Mouse (Mus musculus) frontal cortex, postnatal 25 days (tissue): ENCODE measurements around the gene Bcl2l2.
A peak's percentile ranks its signal among the peaks of the same experiment; 100 is the strongest.

Source experiments
- DNase-seq, 2 experiments: peaks; one replicate each; pipeline ENCODE4 v3.0.0; 2022; ENCODE audit warnings: low spot score in 2 of 2

The Bcl2l2 gene

DNA sequence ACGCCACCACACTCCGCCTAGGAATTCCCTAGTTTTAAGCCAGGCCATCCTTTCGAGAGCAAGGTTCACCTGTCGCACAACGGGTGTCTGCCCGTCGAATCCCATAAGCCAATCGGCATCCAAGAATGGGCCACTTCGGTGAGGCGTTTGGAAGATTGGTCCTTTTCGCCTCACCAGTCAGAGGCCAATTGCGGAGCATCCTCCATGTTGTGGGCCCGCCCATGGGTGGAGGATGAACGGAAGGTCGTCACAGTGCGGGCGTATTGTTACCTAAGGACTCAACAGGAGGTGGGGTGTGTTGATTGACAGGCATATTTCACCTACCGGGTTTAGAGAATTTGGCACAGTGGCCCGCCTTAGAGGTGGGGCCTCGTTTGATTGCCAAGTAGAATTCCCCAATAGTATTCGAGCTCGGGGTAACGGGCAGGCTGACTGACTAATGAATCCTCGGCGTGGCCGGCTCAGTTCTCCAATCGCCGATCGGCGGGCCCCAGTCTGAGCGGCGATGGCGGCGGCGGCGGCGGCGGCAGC lies 10.5 kb downstream of the Bcl2l2 start:
- DNase-seq, result peak; percentile 91 to 98

DNA sequence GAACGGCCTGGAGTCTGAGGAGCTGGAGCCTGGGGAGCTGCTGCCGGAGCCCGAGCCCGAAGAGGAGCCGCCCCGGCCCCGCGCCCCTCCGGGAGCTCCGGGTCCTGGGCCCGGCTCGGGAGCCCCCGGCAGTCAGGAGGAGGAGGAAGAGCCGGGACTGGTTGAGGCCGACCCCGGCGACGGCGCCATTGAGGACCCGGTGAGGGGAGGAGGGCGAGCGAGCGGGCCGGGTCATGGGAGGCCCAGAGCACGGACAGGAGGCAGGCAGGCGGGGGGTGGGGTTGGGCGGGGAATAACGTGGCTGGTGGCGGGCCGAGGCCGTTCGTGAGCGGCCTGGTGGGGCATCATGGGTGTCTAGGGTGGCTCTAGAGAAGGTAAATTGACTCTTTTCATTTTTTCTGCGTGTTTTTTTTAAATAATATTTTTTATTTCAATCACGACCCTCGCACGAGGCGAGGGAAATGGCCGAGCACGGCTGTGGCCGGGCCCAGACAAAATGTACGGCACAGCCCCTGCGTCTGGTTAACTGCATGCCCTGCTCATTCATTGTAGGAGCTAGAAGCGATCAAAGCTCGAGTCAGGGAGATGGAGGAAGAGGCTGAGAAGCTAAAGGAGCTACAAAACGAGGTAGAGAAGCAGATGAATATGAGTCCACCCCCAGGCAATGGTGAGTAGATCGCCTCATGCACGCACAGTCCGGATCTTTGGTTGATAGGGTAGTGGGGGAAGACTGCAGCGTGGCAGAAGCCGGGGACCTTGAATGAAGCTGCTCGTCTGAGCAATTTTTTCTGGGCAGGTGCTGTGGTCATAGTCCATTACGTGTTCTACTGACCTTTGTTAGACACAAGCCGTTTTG lies 11.3 kb downstream of the Bcl2l2 start:
- DNase-seq, result peak in 1 of 2 experiments; percentile 22

DNA sequence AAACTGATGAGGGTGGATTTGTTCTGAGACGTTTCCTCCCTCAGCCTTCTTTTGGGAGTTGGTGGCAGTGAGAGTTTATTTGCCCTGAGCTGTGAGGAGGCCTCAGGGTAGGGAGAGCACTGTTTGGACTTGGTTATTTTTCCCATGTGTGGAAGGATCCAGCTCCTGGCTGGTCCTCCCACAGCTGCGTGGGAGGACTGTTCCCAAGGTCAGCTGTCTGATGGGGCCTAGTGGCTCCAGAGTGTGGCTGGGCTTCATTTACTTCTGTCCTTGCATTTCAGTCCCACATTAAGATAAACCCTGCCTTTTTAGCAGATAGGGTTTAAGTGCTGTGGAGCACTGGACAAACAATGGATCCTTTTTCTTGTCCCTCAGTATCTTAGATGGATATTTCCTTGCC lies 14.3 kb downstream of the Bcl2l2 start:
- no peak for DNase-seq

DNA sequence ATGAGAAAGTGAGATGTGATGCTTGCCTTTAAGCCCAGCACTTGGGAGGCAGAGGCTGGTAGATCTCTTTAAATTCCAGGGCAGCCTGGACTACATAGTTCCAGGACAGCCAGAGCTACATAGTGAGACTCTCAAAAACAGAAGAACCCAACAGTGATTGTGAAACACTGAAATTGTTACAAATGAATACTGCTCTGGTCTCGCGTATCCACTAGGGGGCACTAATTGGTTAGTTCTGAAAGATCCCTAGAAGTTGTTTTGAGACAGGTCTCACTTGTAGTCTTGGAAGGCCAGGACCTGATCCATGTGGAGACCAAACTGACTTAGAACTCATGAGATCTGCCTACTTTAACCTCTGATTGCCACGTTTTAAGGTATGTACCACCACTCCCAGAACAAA lies 17.2 kb downstream of the Bcl2l2 start:
- peak; percentile 52 to 68 for DNase-seq

DNA sequence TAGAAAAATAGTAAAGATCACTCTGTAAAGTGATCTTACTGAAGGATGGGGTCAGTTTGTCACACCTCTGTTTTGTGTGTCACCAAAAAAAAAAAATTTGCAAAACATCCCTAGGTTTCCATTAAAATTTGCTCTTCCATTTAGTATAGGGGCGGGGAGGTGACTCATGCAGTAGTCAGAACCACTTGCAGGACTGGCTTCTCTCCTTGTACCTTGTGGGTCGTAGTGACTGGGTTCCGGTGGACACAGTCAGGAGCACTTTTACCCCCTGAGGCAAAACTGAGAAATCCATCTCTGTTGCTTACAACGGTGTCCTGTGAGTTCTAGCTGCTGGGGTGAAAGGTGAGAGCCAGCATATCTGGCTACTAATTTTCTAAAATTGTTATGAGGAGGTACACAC lies 20.5 kb downstream of the Bcl2l2 start:
- no peak for DNase-seq

DNA sequence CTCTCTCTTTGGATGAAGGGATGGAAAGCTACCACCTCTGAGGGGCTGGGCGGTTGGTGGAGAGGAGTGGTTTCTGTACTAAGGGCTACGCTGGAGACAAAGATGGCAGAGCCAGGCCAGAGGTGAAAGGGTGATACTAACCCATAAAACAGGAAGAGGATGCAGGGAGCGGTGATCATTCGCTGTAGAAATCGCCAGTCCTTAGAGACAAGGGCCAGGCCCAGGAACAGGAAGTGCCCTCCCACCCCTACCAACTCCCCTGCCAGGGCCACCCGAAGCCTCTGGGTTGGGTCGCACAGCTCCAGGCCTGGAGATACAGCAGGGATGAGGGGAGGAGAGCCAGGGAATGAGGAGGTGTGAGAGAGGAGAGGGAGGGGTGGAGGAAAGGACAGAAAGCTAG lies 25.5 kb downstream of the Bcl2l2 start:
- no peak for DNase-seq

DNA sequence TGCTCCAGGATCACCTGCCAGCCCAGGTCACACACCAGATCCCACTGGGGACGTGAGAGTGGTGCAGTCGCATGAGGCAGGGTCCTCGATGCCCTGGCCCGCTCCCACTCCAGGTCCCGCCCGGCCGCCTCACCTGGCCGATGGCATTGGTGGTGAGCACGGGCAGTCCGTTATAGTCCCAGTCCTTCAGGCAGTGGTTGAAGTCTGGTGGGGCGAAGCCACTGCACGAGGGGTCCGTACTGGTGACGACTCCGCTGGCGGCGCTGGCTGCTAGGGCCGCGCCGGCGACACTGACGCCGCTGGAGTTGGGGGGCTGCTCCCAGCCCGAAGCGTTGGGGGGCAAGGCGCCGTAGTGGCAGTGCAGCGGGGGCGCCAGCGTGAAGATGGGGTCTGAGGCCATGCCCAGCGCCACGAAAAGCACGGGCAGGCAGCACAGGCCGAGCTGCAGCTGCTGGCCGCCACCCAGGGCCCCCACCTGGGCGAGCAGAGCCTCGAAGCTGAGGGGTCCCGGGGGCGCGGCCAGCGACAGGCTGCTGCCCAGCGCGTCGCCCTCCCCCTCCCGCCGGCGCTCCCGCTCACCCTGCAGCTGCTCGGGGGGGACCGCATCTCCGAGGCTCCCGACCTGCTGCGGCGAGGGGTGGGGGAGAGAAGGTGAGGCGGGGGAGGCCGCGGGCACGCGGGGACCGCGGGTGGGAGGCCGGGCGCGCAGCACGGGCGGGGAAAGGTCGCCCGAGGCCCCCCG lies 29.1 kb downstream of the Bcl2l2 start:
- no peak for DNase-seq

DNA sequence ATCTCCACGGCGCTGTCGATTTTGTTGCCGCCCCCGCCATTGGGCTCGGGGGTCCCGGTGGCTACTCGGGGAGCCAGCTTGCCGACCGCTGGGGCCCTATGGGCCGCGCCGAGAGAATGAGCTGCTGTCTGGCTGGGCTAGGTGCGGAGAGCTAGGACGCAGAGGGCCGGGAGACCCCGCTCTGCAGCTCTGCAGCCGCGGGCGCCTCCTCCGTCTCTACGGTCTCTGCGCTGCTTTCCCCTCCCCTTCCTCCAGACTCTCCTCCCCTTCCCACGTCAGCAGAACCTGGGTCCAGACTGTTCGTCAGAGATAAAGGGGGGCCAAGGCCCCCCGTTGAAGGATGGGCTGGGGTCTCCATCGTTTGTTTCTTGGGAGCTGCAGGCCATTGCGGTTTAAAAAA lies 29.7 kb downstream of the Bcl2l2 start, which contains the start of gene Slc22a17:
Slc22a17 (minus strand) TSS at position 247 of the 400 bp plus-strand sequence.
- peak; percentile 65 to 72 for DNase-seq

DNA sequence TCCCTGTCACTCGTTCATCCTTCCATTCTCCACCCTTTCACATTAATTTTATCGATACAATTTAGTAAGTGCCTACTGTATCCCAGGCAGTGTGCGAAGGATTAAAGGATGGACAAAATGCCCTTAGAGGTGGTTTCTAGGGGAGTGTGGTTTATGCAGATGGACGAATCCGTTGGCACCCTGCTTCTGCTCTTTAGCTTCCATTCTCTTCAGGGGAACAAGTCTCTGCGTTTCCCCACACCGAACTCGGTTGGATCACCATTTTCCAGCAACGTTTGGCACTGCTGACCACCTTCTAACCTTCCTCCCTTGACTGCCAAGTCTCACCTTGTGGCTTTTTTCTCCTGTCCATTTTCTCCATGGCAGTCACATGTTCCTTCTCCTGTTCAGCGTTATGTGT lies 30.2 kb downstream of the Bcl2l2 start:
- DNase-seq, result no peak

DNA sequence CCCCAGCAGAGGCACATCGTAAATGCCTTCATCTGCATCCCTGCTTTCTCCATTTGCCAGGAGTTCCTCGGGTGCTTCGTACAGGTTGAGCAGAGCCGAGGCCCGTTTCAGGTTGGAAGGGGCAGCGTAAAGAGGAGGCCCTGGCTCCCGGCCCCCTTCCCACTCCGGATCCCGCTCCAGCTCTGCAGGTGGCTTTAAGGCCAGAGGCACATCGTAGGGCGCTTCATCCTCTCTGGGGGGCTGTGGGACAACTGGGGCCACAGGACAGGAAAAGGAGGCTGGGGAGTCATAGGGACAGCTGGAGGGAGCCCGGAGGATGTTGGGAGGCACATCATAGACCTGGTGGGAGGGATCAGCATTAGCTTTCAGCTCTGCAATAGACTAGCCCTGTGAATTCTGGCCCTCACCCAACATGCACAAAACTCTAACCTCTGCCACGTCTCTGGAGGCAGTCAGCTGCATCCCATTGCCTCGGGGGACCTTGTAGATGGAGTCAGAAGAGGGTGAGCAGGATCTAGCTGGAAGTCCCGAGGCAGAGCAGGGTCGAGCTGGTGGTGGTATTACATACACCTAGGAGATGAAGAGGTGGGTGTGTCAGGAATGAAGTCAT lies 37.0 kb downstream of the Bcl2l2 start:
- no peak for DNase-seq

DNA sequence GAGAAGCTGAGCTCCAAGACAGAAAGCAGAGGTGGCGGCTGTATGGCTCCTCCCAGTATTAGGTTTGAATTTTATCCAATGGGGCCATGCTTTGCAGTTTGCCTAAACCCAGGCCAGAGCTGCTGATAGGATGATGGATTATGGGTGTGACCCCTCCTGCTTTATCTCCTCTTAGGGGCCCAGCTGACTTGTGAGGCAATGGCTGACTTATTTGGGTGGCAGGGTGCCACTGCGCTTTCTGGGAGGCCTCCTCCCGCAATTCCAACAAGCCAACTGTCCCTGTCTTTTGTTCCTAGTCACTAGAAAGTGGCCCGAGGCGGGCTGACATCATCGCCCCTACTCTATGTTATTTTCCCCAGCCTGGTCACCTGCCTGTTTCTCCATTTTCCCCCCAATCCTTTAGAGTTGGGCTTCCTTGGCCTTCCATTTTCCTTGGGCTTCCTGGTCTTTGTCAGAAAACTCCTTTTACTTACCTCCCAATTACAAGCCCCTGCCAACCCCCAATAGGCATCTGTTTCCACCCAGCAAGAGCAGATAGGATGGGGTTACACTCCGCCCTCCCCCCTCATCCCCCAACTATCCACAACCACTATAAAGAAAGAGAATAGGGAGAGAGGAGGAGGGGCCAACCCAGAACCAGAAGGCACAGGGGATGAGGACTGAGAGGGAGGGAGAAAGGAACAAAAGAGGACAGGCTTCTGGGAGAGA lies 41.6 kb downstream of the Bcl2l2 start:
- DNase-seq, result no peak

DNA sequence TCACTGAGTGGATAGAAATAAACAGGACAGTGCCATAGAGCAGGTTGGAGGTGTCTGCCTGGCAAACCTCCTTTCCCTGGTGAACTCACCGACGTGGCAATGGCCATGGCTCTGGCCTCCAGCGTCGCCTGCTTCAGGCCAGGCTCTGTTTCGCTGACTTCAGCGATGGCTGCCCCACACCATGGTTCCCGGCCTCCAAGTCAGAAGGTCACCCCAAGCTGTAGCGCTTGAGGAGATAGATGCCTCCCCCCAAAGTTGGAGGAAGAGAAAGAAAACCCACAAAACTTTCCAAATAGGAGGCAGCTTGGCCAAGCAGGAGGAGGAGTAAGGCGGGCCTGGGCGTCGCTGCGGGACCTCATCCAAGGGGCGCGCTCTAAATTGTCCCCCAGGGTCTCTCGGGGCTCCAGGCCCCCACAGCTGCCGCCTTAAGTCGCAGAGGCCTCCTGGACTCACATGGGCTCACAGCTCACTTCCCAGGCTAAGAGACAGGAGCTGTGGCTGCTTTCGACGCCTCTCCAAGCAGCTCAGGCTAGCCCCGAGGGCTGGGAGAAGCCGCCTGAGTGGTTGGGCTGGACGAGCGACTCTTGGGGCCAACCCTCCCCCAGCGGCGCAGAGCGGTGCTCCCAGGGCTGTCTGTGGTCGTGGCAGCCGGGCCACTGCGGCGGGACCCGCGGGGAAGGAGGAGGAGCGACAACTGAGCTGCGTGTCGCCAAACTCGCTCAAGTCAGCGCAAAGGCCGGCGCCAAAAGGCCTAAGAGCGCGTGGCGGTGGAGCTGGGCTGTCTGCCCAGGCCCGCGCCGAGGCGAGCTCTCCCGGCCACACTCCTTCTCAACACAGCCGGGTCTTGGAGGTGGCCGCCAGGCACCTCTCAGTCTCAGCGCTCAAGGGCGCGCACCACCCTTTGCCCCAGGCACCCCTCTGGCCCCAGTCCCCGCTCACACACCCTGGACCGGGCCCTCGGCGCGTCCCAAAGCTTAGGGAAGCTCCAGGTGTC lies 42.5 kb downstream of the Bcl2l2 start, which contains the start of gene Efs:
Efs (minus strand) TSS at position 778 of the 994 bp plus-strand sequence.
- DNase-seq, result peak; percentile 17 to 23

DNA sequence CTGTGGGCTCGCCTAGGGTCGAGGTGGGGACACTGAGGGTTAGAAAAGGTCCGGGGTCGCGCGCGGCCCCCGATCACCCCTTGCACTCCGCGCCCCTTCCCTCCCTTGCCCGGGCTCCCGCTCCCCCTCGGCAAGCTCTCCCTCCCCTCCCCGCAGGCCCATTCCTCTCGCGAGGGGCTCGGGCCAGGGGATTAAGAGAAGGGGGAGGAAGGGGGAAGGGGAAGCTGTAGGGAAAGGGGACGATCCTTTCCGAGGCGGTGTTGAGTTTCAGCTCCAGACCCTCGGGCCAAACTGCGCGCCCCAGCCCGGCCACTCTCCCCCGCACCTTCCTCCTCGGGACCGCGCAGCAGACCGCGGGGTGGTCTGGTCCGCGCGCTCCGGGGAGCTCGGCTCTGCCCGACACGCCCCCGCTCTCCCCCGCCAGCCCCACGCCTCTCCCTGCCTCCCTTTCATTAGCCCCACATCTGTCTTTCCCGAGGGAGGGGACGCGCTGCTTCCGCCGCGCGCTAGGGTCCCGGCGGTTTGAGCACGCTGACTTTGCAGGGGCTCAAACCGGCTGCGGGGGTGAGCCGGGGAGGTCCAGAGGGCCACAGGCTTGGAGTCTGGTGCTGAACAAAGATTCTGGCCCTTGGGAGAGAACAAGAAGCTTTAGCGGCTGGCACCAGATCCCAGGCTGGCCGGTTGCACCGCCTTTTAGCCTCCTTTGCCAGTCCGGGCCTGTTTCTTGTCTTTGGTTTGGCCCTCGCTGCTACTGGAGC lies 43.4 kb downstream of the Bcl2l2 start:
- DNase-seq, result peak; percentile 16 to 18

DNA sequence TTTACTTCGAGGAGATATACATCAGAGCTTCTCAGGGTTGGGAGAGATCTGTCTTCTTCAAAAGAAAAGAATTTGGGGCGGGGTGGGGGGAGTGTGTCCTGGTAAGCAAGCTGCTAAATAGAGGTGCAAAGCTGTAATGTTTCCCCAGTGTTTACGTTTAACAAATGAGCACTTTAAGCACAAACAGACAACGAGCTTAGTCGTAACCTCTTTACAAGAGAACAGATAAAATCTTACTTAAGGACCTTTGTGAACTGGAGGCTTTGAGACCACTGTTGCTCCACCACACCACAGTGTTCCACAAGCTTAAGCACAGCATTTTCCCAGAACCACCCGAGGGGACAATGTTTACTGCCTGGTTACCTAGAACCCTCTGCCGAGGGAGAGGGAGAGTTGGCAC lies 44.1 kb downstream of the Bcl2l2 start:
- DNase-seq, result no peak

DNA sequence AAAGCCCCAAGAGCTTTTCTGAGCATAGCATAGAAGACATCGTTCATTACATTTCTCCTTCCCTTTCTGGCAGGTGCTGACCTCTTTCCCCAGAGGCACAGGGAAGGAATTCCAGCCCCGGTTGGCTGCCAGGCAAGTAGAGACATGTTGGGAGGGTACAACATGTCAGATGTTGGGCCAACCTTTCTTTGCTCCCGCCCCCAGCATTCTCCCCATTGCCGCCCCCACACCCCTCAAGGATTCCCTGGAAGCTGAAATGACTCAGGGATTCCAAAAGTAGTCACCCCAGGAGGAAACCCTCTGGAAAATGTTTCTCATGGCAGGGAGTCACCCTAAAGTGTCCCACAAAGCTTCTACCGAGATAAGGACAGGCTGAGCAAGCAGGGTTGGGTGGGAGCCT lies 46.6 kb downstream of the Bcl2l2 start:
- no peak for DNase-seq

DNA sequence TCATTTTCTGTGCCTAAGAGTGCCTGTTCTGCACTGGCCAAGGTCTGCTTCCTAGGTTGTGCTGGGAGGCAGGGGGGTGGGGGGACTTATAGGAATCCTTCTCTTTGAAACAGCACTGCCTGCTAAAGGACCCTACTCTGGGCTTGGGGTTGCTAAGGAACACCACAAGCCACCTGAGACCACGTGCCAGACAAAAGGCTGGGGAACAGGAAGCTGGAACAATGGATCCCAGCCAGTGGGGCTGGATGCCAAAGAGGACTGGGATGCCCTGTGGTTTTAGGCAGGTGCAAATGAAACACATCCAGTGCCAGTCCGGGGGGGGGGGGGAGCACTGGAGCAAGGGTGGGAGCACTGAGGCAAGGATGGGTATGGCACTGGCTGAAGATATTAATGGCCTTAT lies 47.3 kb downstream of the Bcl2l2 start:
- DNase-seq, result no peak

DNA sequence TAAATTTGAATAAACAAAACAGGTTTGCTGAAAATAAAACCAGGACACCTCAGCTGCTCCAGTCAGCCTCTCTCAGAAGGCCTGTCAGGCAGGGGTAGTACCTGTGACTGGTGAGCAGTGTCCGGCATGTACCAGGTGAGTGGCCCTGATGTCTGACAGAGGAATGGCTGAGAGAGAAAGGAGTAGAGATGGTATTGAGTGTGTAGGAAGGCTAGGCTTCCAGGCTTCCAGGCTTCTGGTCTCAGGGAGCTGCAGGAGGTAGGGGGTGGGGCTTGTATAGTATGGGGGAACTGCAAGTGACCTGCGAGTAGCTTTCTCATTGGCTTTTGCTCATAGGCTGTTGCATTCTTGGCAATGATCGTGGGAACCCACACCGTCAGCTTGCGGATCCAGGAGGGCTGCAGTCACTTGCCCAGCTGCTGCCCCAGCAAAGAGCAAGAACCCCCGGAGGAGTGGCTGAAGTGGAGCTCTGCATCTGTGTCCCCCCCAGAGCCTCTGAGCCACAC lies 49.5 kb downstream of the Bcl2l2 start, which contains the start of gene Il25:
Il25 (plus strand) TSS at position 51 of the 506 bp plus-strand sequence.
- DNase-seq, result no peak

DNA sequence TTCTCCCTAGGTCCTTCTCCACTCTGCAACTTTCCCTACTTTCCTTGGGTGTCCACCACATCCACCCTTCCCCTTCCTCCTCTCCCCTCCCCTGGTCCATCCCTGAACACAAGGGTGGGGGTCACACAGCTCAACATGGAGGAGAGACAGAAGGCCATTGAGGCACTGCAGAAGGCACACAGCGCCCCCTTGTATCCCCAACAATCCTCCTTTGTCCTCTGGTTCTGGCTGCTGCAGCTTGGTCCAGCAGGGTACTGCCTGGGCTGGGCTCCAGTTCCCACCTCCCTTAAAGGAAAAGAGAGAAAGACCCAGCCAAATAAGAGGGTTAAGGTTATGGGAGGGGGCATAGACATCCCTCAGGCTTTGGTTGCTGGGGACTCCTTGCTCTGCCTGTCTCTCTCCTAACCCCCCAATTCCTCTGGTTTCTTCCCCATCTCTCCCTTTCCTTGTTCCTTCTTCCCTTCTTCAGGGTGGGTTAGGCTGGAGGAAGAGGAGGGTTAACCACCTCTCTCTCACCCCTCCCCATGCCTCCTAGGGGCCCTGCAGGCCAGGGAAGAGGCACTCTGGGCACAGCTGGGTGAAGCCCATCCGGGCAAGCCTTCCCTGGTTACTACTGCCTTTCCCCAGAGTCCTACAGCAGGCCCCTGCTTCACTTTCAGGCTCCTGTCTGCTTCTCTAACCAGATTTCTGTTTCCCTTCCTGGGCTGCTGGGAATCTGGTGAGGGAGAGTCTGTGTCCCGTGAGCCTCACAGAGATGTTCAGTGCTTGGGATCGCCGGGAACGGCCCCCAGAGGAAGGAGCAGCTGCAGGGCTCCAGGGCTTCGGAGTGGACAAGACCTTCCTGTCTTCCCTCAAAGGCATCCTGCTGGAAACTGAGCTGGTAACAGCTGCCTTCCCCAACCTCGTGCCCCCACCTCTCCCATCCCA lies 53.0 kb downstream of the Bcl2l2 start, which contains the start of gene Cmtm5:
Cmtm5 (plus strand) TSS at position 358 of the 927 bp plus-strand sequence.
- DNase-seq, result peak; percentile 34 to 49
